Mouse (Mus musculus) MEL (cell line): ENCODE measurements at regions not wholly inside any gene's neighbourhood (a gene's known extent, or its start where the extent isn't known, plus 50 kb on each side); places are given as distances from the start of the nearest gene placed in this dataset.

Experiments
- DNase-seq: peaks from one replicate; pipeline ENCODE4 v3.0.0; 2011; ENCODE audit warnings: low read depth, low spot score
- H3K27ac ChIP-seq: 2 replicates; pipeline ENCODE4 v1.5.1; 2012; ENCODE audit warnings: low read depth, mild to moderate bottlenecking, control low read depth, low read length, moderate library complexity; ENCODE audit not compliant: control insufficient read depth
- H3K27me3 ChIP-seq, 2 experiments: fragments of 150-350 bp in 1 of 2; sonication (generic) in 1 of 2; 2 replicates each; pipeline ENCODE4 v1.6.1; 2012; ENCODE audit warnings: low read length in 2 of 2, mild to moderate bottlenecking in 2 of 2, improper control_type of control experiment in 1 of 2, moderate library complexity in 1 of 2; ENCODE audit not compliant: insufficient read depth in 2 of 2, control insufficient read depth in 1 of 2
- H3K36me3 ChIP-seq, 2 experiments: 2 replicates each; pipeline ENCODE4 v1.6.1; 2012 to 2014; ENCODE audit warnings: low read length in 2 of 2, improper control_type of control experiment in 1 of 2, inconsistent platforms in 1 of 2, mild to moderate bottlenecking in 1 of 2; ENCODE audit not compliant: insufficient read depth in 2 of 2, control insufficient read depth in 1 of 2
- H3K4me1 ChIP-seq, 2 experiments: fragments of 150-350 bp in 1 of 2; sonication (generic) in 1 of 2; 2 replicates each; pipeline ENCODE4 v1.6.1; 2012; ENCODE audit warnings: low read length in 2 of 2, improper control_type of control experiment in 1 of 2, mild to moderate bottlenecking in 1 of 2; ENCODE audit not compliant: insufficient read depth in 2 of 2, control insufficient read depth in 1 of 2
- H3K4me3 ChIP-seq, 2 experiments: fragments of 150-350 bp in 1 of 2; sonication (generic) in 1 of 2; 2 replicates each; pipeline ENCODE4 v1.5.1; 2012; ENCODE audit warnings: low read depth in 2 of 2, low read length in 2 of 2, mild to moderate bottlenecking in 2 of 2, moderate library complexity in 2 of 2, control low read depth in 1 of 2, improper control_type of control experiment in 1 of 2; ENCODE audit not compliant: control insufficient read depth in 1 of 2, insufficient read depth in 1 of 2
- H3K79me2 ChIP-seq: 2 replicates; pipeline ENCODE4 v1.6.1; 2012; ENCODE audit warnings: mild to moderate bottlenecking, low read length, moderate library complexity; ENCODE audit not compliant: control insufficient read depth, poor library complexity, insufficient read depth
- H3K9ac ChIP-seq: 2 replicates; pipeline ENCODE4 v1.6.1; 2012; ENCODE audit warnings: low read depth, mild to moderate bottlenecking, control low read depth, low read length, moderate library complexity; ENCODE audit not compliant: control insufficient read depth, poor library complexity, severe bottlenecking
- H3K9me3 ChIP-seq: fragments of 150-350 bp; sonication (generic); replicated peaks from 2 replicates; pipeline ENCODE4 v1.6.1; 2012; ENCODE audit warnings: mild to moderate bottlenecking, low read length, improper control_type of control experiment, moderate library complexity; ENCODE audit not compliant: insufficient read depth
- CHD2 ChIP-seq: IDR thresholded peaks from 2 replicates; pipeline ENCODE4 v1.6.1; 2011; ENCODE audit warnings: low read length, improper control_type of control experiment
- CTCF ChIP-seq, 3 experiments: IDR thresholded peaks in 2 of 3; conservative IDR thresholded peaks in 1 of 3; 2 replicates each; pipeline ENCODE4 v1.5.1; 2011 to 2012; ENCODE audit warnings: low read length in 3 of 3, low read depth in 2 of 3, mild to moderate bottlenecking in 2 of 3, improper control_type of control experiment in 1 of 3, inconsistent platforms in 1 of 3, mixed read lengths in 1 of 3, moderate library complexity in 1 of 3; ENCODE audit not compliant: control insufficient read depth in 1 of 3, insufficient read depth in 1 of 3, poor library complexity in 1 of 3, severe bottlenecking in 1 of 3
- KAT2A ChIP-seq: conservative IDR thresholded peaks from 2 replicates; pipeline ENCODE4 v1.6.1; 2012; ENCODE audit warnings: low read depth, low read length, improper control_type of control experiment, inconsistent platforms
- MAFK ChIP-seq: IDR thresholded peaks from 2 replicates; pipeline ENCODE4 v1.6.1; 2011; ENCODE audit warnings: low read depth, mild to moderate bottlenecking, low read length, improper control_type of control experiment, borderline replicate concordance
- MAZ ChIP-seq: IDR thresholded peaks from 2 replicates; pipeline ENCODE4 v1.6.1; 2012; ENCODE audit warnings: low read depth, mild to moderate bottlenecking, inconsistent platforms, low read length, improper control_type of control experiment
- NRF1 ChIP-seq: IDR thresholded peaks from 2 replicates; pipeline ENCODE4 v1.6.1; 2014; ENCODE audit warnings: low read depth, mild to moderate bottlenecking, inconsistent platforms, low read length, improper control_type of control experiment, moderate library complexity; ENCODE audit not compliant: poor library complexity, insufficient read depth, severe bottlenecking
- RAD21 ChIP-seq: IDR thresholded peaks from 2 replicates; pipeline ENCODE4 v1.6.1; 2011; ENCODE audit warnings: mild to moderate bottlenecking, low read depth, low read length, improper control_type of control experiment
- RCOR1 ChIP-seq: IDR thresholded peaks from 2 replicates; pipeline ENCODE4 v1.6.1; 2012; ENCODE audit warnings: low read depth, mild to moderate bottlenecking, inconsistent platforms, low read length, improper control_type of control experiment
- SIN3A ChIP-seq: IDR thresholded peaks from 2 replicates; pipeline ENCODE4 v1.6.1; 2012; ENCODE audit warnings: low read length, improper control_type of control experiment, inconsistent platforms
- TAL1 ChIP-seq: IDR thresholded peaks from 2 replicates; pipeline ENCODE4 v1.6.1; 2012; ENCODE audit warnings: mild to moderate bottlenecking, inconsistent platforms, low read length, moderate library complexity, mixed read lengths
- USF1 ChIP-seq: IDR thresholded peaks from 2 replicates; pipeline ENCODE4 v1.6.1; 2014; ENCODE audit warnings: low read depth, mild to moderate bottlenecking, inconsistent platforms, low read length, improper control_type of control experiment, moderate library complexity
- ZC3H11A ChIP-seq: IDR thresholded peaks from 2 replicates; pipeline ENCODE4 v1.6.1; 2012; ENCODE audit warnings: low read depth, mild to moderate bottlenecking, inconsistent platforms, low read length, improper control_type of control experiment
- ZMIZ1 ChIP-seq: IDR thresholded peaks from 2 replicates; pipeline ENCODE4 v1.6.1; 2012; ENCODE audit warnings: low read depth, mild to moderate bottlenecking, inconsistent platforms, low read length, improper control_type of control experiment, moderate library complexity

DNA sequence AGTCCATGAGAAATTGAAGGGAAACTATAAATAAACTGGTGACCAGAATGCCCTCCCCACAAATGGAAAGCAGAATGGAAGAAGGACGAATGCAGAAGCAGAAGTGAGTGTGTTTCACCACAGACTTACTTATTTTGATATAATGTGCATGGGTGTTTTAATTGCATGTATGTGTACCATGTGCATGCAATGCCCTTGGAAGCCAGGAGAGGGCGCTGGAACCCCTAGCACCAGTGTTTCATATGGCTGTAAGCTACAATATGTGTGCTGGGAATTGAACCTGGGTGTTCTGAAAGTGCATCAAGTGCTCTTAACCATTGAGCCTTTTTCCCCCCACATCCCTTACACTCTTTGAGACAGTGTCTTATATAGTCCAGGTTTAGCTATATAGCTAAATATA is 183.1 kb upstream of the Mocs1 start:
- Histone ChIP-seq H3K9me3 (no peaks in the 10 kb centered on the region), H3K27me3 (no peaks in the 10 kb centered on the region), H3K4me1 (no peaks in the 10 kb centered on the region), H3K9ac (no peak overlapping the region), H3K36me3 (no peaks in the 10 kb centered on the region), H3K27ac (no peak overlapping the region), H3K79me2 (no peaks in the 10 kb centered on the region), H3K4me3 (no peak overlapping the region)
- no peak for DNase-seq
- TF ChIP-seq CTCF (IDR thresholded peaks at IDR 0.05 in 2 of 3, conservative IDR thresholded peaks at IDR 0.05 in 1 of 3; ENCODE audit: control insufficient read depth in 1 of 3, insufficient read depth in 1 of 3, low read depth in 2 of 3, low read length in 3 of 3, poor library complexity in 1 of 3, severe bottlenecking in 1 of 3) (peak in 1 of 3 experiments; percentile 25; a peak in 2 of 6 replicates), KAT2A (no peak)

DNA sequence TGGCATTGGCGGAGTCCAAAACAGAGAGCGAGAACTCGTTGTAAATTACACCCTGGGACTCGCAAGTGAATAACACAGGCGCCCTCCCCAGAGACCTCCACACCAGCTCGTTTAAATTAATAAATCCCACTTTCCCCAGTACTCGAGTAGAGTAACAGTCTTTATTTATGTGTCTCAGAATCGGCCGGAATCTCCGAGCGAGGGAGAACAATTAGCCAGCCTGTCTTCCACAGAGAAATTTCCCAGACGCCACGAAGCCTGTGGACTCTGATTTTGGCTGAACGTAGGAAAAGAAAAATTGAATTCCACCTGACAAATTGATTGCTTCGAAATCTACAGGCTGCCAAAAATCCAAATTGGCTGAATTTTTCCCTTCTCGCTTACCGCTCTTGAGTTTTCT is 180.9 kb upstream of the Mocs1 start:
- Histone ChIP-seq H3K36me3 (no peaks in the 10 kb centered on the region), H3K4me3 (no peak overlapping the region), H3K9me3 (no peaks in the 10 kb centered on the region), H3K27ac (no peak overlapping the region), H3K9ac (no peak overlapping the region), H3K79me2 (no peaks in the 10 kb centered on the region), H3K4me1 (no peaks in the 10 kb centered on the region), H3K27me3 (no peaks in the 10 kb centered on the region)
- no peak for DNase-seq
- TF ChIP-seq SIN3A (no peak), ZMIZ1 (no peak), RCOR1 (no peak), TAL1 (no peak), RAD21 (no peak), MAZ (no peak), CHD2 (no peak), NRF1 (no peak), KAT2A (no peak), ZC3H11A (no peak)

DNA sequence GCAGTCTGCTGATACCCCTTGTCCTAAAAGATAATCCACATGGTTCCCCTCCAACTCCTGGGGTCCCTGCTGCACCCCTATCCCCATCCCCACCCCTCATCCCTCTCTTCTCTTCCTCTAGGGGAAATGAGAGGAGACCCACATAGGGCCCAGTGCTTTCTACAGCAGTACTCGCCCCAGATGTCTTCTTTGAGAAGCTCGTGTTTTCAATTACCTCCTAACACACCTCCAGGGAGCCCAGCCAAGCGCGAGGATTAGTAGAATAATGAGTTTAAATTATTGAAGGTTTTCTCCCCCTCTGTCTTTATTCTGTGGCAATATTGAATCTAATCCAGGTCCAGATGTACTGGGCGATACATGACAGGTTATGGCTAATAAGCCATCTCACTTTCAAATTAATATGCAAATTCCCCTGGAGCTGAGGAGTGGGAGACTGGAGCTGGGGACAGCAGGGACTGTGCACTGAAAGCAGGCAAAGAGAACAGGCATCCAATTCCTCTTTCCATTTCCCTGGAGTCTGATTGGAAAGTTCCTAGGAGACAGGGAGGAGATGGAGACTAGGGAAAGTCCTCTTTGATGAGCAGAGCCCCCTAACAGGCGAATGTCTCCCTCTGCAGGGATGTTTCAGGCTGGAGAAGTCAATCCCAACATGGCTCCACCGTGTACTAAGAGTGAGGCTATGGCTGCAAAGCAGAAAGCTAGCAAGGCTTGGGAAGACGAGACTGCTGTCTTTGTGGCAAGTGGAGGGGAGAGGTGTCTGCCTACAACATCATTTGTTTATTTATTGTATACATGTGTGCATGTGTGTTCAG is 177.2 kb upstream of the Mocs1 start:
- no peaks in the 10 kb centered on the region for H3K9me3 ChIP-seq
- H3K27me3 ChIP-seq: no peaks in the 10 kb centered on the region
- H3K9ac ChIP-seq: no peak overlapping the region
- TF ChIP-seq SIN3A (no peak), MAFK (no peak), USF1 (no peak)
- no peaks in the 10 kb centered on the region for H3K36me3 ChIP-seq
- DNase-seq: no peak
- H3K4me3 ChIP-seq: no peak overlapping the region
- no peak overlapping the region for H3K27ac ChIP-seq
- H3K79me2 ChIP-seq: no peaks in the 10 kb centered on the region
- no peaks in the 10 kb centered on the region for H3K4me1 ChIP-seq
